Mouse (Mus musculus): ENCODE results near the gene Tmem72.
A peak's percentile ranks its signal among the peaks of the same experiment; 100 is the strongest.

Tmem72 gene

GRCm38 (mm10) chr6:116679563-116680288, 37.0 kb downstream of the Tmem72 start:
- DNase-seq (ENCODE audit: low spot score in 2 of 2), result peak; percentile 39 to 40

GRCm38 (mm10) chr6:116677321-116677720, 39.4 kb downstream of the Tmem72 start:
- no peak for DNase-seq (ENCODE audit: low spot score in 2 of 2)

- DNase-seq (ENCODE audit: low spot score in 2 of 2), result no peak
These were observed 40.3 kb downstream of the Tmem72 start for GRCm38 (mm10) chr6:116676355-116676913.

- peak in 1 of 2 experiments; percentile 19 for DNase-seq (ENCODE audit: low spot score in 2 of 2)
These were observed 42.3 kb downstream of the Tmem72 start for GRCm38 (mm10) chr6:116674283-116674886.

- peak; percentile 77 to 79 for DNase-seq (ENCODE audit: low spot score in 2 of 2)
These were observed 43.0 kb downstream of the Tmem72 start, which contains the start of gene Rassf4 for GRCm38 (mm10) chr6:116673471-116674282. Rassf4 (minus strand) TSS chr6:116673952.

- peak in 1 of 2 experiments; percentile 22 for DNase-seq (ENCODE audit: low spot score in 2 of 2)
These were observed 44.4 kb downstream of the Tmem72 start for GRCm38 (mm10) chr6:116672349-116672748.

GRCm38 (mm10) chr6:116671768-116672167, 44.9 kb downstream of the Tmem72 start:
- DNase-seq (ENCODE audit: low spot score in 2 of 2), result peak in 1 of 2 experiments; percentile 9

GRCm38 (mm10) chr6:116671031-116671430, 45.7 kb downstream of the Tmem72 start:
- DNase-seq (ENCODE audit: low spot score in 2 of 2), result peak in 1 of 2 experiments; percentile 19

GRCm38 (mm10) chr6:116670144-116670543, 46.6 kb downstream of the Tmem72 start:
- DNase-seq (ENCODE audit: low spot score in 2 of 2), result peak in 1 of 2 experiments; percentile 34

GRCm38 (mm10) chr6:116668682-116669470, 47.8 kb downstream of the Tmem72 start:
- peak in 1 of 2 experiments; percentile 22 for DNase-seq (ENCODE audit: low spot score in 2 of 2)

- DNase-seq (ENCODE audit: low spot score in 2 of 2), result no peak
These were observed 49.3 kb downstream of the Tmem72 start for GRCm38 (mm10) chr6:116667382-116667781.

- no peak for DNase-seq (ENCODE audit: low spot score in 2 of 2)
These were observed 49.8 kb downstream of the Tmem72 start for GRCm38 (mm10) chr6:116666892-116667291.

- DNase-seq (ENCODE audit: low spot score in 2 of 2), result no peak
These were observed 50.5 kb downstream of the Tmem72 start for GRCm38 (mm10) chr6:116666085-116666750.

GRCm38 (mm10) chr6:116664830-116665229, 51.9 kb downstream of the Tmem72 start:
- DNase-seq (ENCODE audit: low spot score in 2 of 2), result no peak

- no peak for DNase-seq (ENCODE audit: low spot score in 2 of 2)
These were observed 52.7 kb downstream of the Tmem72 start for GRCm38 (mm10) chr6:116664031-116664430.

- no peak for DNase-seq (ENCODE audit: low spot score in 2 of 2)
These were observed 53.3 kb downstream of the Tmem72 start for GRCm38 (mm10) chr6:116663364-116663763.

GRCm38 (mm10) chr6:116653684-116654454, 62.8 kb downstream of the Tmem72 start:
- peak; percentile 72 to 84 for DNase-seq (ENCODE audit: low spot score in 2 of 2)

GRCm38 (mm10) chr6:116653191-116653590, 63.5 kb downstream of the Tmem72 start:
- no peak for DNase-seq (ENCODE audit: low spot score in 2 of 2)

GRCm38 (mm10) chr6:116651437-116652118, 65.1 kb downstream of the Tmem72 start:
- no peak for DNase-seq (ENCODE audit: low spot score in 2 of 2)
